Mouse (Mus musculus): ENCODE results near the gene Alox5ap. TPM values are rescaled to one million over a fixed set of nuclear protein-coding genes. Genes with fewer than 3 reads are reported as not detected.

Gene Alox5ap
- total and polyA plus RNA-seq, 3 experiments, result 2.0 to 26.4 (median 9.9) TPM

DNA sequence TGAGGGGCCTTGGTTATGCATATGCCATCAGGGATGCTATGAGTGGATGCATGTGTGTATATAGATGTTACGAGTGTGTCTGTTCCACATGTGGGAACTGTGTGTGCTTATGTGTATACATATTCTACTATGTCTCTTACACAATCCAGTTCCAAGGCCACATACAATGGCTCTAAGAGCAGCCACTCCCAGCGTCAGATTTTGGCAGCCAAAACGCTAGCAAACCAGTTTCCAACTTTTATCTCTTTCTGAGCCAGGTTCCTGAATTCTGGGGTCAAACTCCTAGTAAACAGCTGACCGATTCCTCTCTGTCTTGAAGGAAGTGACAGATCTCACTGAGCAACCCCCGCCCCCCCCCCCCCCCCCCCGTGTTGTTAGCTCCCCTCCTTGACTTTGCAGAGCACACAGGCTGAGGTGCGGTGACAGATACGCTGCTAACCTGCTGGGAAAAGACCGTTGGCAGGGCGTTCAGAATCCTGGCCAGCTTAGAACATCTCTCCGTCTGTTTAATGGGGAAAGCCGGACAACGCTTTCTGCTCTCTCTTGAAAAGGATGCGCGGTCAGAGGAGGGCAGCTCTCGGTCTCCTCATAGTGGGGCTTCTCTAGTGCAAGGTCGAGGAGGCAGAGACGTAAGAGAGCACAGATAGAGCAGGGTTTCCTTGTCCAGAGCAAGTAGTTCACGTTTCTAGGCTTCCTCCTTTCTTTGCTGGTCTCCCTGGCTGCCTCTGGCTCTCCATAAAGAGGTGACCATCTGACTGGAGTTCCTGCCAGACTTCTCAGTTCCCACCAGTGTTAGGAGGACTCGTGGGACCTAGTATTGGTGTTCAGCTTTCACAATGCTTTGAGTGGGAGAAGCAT lies 17.3 kb upstream of the Alox5ap start:
- Histone ChIP-seq H3K9me3 (replicated peaks; ENCODE audit: low read length) (peaks cover 2% of the 10 kb centered on the region), H3K36me3 (replicated peaks in 1 of 2; ENCODE audit: control insufficient read depth in 1 of 2, insufficient read depth in 1 of 2, low read length in 1 of 2) (no peaks in the 10 kb centered on the region), H3K4me3 (replicated peaks in 1 of 3; ENCODE audit: low read depth in 2 of 3, low read length in 2 of 3, poor library complexity in 1 of 3) (no peak overlapping the region), H3K27ac (ENCODE audit: insufficient read depth, low read depth) (no peak overlapping the region), H3K4me2 (ENCODE audit: insufficient read depth, low read depth, poor library complexity, severe bottlenecking) (no peak overlapping the region), H3K4me1 (ENCODE audit: control insufficient read depth in 1 of 2, insufficient read depth in 2 of 2) (peaks cover 5 to 18% of the 10 kb centered on the region in 2 experiments), H3K9ac (ENCODE audit: insufficient read depth, low read depth) (no peak overlapping the region), H3K27me3 (replicated peaks) (no peaks in the 10 kb centered on the region), H3K79me2 (replicated peaks; ENCODE audit: control insufficient read depth, extremely low read depth, insufficient read depth, poor library complexity, severe bottlenecking) (no peaks in the 10 kb centered on the region)
- DNase-seq (ENCODE audit: extremely low read depth), result no peak
- dilution Hi-C loops (cut with MboI; ENCODE audit: extremely low pct_ligation_motif_present, extremely low pct_unique_long_range_greater_than_20kb, low sequenced_read_pairs), result no loop called here
- TF ChIP-seq CTCF (conservative IDR thresholded peaks at IDR 0.05 in 1 of 2, IDR thresholded peaks at IDR 0.05 in 1 of 2; ENCODE audit: low read depth in 2 of 2, low read length in 2 of 2) (no peak), UBTF (IDR thresholded peaks at IDR 0.05; ENCODE audit: low read depth, low read length) (no peak), IRF4 (IDR thresholded peaks at IDR 0.05; ENCODE audit: low read depth, low read length) (no peak), USF1 (IDR thresholded peaks at IDR 0.05; ENCODE audit: low read depth, low read length) (no peak), GABPA (IDR thresholded peaks at IDR 0.05; ENCODE audit: insufficient replicate concordance, low read depth, low read length) (no peak), NRF1 (IDR thresholded peaks at IDR 0.05; ENCODE audit: low read depth, low read length) (no peak), ZC3H11A (IDR thresholded peaks at IDR 0.05; ENCODE audit: low read depth, low read length) (no peak), RAD21 (IDR thresholded peaks at IDR 0.05; ENCODE audit: low read depth, low read length) (no peak), POLR2A (IDR thresholded peaks at IDR 0.05; ENCODE audit: low read depth, low read length) (no peak), USF2 (conservative IDR thresholded peaks at IDR 0.05; ENCODE audit: low read depth, low read length) (no peak), ZMIZ1 (IDR thresholded peaks at IDR 0.05; ENCODE audit: low read depth, low read length) (no peak), MAX (IDR thresholded peaks at IDR 0.05; ENCODE audit: low read length) (no peak)
- in situ Hi-C loops (cut with MboI; ENCODE audit: low pct_ligation_motif_present, low pct_unique_long_range_greater_than_20kb, low sequenced_read_pairs), result no loop called here

DNA sequence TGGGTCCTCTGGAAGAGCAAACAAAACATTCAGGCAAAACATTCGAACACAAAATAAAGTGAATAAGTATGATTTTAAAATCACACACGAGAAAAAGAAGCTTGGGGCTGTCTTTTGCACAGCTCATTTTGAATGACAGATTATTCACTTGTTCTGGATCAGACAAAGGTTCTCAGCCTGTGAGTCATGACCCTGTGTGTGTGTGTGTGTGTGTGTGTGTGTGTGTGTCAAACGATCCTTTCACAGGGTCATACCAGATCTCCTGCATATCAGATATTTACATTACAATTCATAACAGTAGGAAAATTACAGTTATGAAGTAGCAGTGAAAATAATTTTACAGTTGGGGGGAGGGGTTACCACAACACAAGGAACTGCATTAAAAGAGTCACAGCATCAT lies 12.3 kb upstream of the Alox5ap start:
- Histone ChIP-seq H3K4me2 (ENCODE audit: insufficient read depth, low read depth, poor library complexity, severe bottlenecking) (no peak overlapping the region), H3K27me3 (replicated peaks) (no peaks in the 10 kb centered on the region), H3K36me3 (replicated peaks in 1 of 2; ENCODE audit: control insufficient read depth in 1 of 2, insufficient read depth in 1 of 2, low read length in 1 of 2) (no peaks in the 10 kb centered on the region), H3K9me3 (replicated peaks; ENCODE audit: low read length) (no peaks in the 10 kb centered on the region), H3K79me2 (replicated peaks; ENCODE audit: control insufficient read depth, extremely low read depth, insufficient read depth, poor library complexity, severe bottlenecking) (no peaks in the 10 kb centered on the region), H3K9ac (ENCODE audit: insufficient read depth, low read depth) (no peak overlapping the region), H3K4me3 (replicated peaks in 1 of 3; ENCODE audit: low read depth in 2 of 3, low read length in 2 of 3, poor library complexity in 1 of 3) (no peak overlapping the region), H3K4me1 (ENCODE audit: control insufficient read depth in 1 of 2, insufficient read depth in 2 of 2) (no peaks in the 10 kb centered on the region), H3K27ac (ENCODE audit: insufficient read depth, low read depth) (no peak overlapping the region)
- in situ Hi-C loops (cut with MboI; ENCODE audit: low pct_ligation_motif_present, low pct_unique_long_range_greater_than_20kb, low sequenced_read_pairs), result no loop called here
- dilution Hi-C loops (cut with MboI; ENCODE audit: extremely low pct_ligation_motif_present, extremely low pct_unique_long_range_greater_than_20kb, low sequenced_read_pairs), result no loop called here
- DNase-seq (ENCODE audit: extremely low read depth), result no peak
- TF ChIP-seq MEF2A (IDR thresholded peaks at IDR 0.05; ENCODE audit: borderline replicate concordance, low read depth, low read length) (no peak), JUN (IDR thresholded peaks at IDR 0.05; ENCODE audit: insufficient read depth, low read depth, low read length) (no peak), ZNF384 (IDR thresholded peaks at IDR 0.05; ENCODE audit: low read depth, low read length) (no peak), E2F4 (IDR thresholded peaks at IDR 0.05; ENCODE audit: insufficient replicate concordance, low read depth, low read length) (no peak), TCF12 (IDR thresholded peaks at IDR 0.05; ENCODE audit: low read depth, low read length) (no peak), MAX (IDR thresholded peaks at IDR 0.05; ENCODE audit: low read length) (no peak), SIN3A (IDR thresholded peaks at IDR 0.05; ENCODE audit: low read length) (no peak), MAFK (IDR thresholded peaks at IDR 0.05; ENCODE audit: insufficient replicate concordance, low read length) (no peak), KAT2A (IDR thresholded peaks at IDR 0.05; ENCODE audit: insufficient replicate concordance, low read length) (no peak), IRF4 (IDR thresholded peaks at IDR 0.05; ENCODE audit: low read depth, low read length) (no peak), TBP (conservative IDR thresholded peaks at IDR 0.05; ENCODE audit: low read depth, low read length) (no peak), BHLHE40 (IDR thresholded peaks at IDR 0.05; ENCODE audit: low read depth, low read length) (no peak)

Measured in CH12.LX (cell line).